Mouse (Mus musculus): ENCODE data around the gene Gprasp2. TPM values are rescaled to one million over a fixed set of nuclear protein-coding genes. Genes with fewer than 3 reads are reported as not detected.
"Not testable (repeated sequence)": the region's sequence is repeated elsewhere in the genome, so short reads cannot be mapped to it uniquely, and the experiment has no call there.

The Gprasp2 gene
- polyA plus RNA-seq (2012) = not detected in 2 replicates

- TF ChIP-seq GATA1 (IDR thresholded peaks at IDR 0.05; ENCODE audit: low read length) = not testable (repeated sequence)
Measured at GRCm38 (mm10) chrX:135838521-135839360, at the start of gene Gprasp2. Gprasp2 (plus strand) TSS chrX:135839034.

- TF ChIP-seq GATA1 (IDR thresholded peaks at IDR 0.05; ENCODE audit: low read length) = no peak
Measured at GRCm38 (mm10) chrX:135791536-135791935, 47.3 kb upstream of the Gprasp2 start.

GRCm38 (mm10) chrX:135792326-135792725 lies 46.5 kb upstream of the Gprasp2 start:
- TF ChIP-seq GATA1 (IDR thresholded peaks at IDR 0.05; ENCODE audit: low read length) = no peak

- TF ChIP-seq GATA1 (IDR thresholded peaks at IDR 0.05; ENCODE audit: low read length) = not testable (repeated sequence)
Measured at GRCm38 (mm10) chrX:135797212-135797644, 41.6 kb upstream of the Gprasp2 start, which contains the start of gene Bhlhb9. Bhlhb9 (plus strand) TSS chrX:135797594.

GRCm38 (mm10) chrX:135804149-135804548 lies 34.7 kb upstream of the Gprasp2 start:
- TF ChIP-seq GATA1 (IDR thresholded peaks at IDR 0.05; ENCODE audit: low read length) = no peak

GRCm38 (mm10) chrX:135805780-135806179 lies 33.1 kb upstream of the Gprasp2 start:
- TF ChIP-seq GATA1 (IDR thresholded peaks at IDR 0.05; ENCODE audit: low read length) = no peak

GRCm38 (mm10) chrX:135837896-135838295 lies 938 bp upstream of the Gprasp2 start:
- no peak for TF ChIP-seq GATA1 (IDR thresholded peaks at IDR 0.05; ENCODE audit: low read length)

GRCm38 (mm10) chrX:135876679-135877078 lies 37.8 kb downstream of the Gprasp2 start:
- TF ChIP-seq GATA1 (IDR thresholded peaks at IDR 0.05; ENCODE audit: low read length) = no peak

- TF ChIP-seq GATA1 (IDR thresholded peaks at IDR 0.05; ENCODE audit: low read length) = no peak
Measured at GRCm38 (mm10) chrX:135879626-135880025, 40.8 kb downstream of the Gprasp2 start.

- no peak for TF ChIP-seq GATA1 (IDR thresholded peaks at IDR 0.05; ENCODE audit: low read length)
Measured at GRCm38 (mm10) chrX:135885411-135886233, 46.8 kb downstream of the Gprasp2 start.

- no peak for TF ChIP-seq GATA1 (IDR thresholded peaks at IDR 0.05; ENCODE audit: low read length)
Measured at GRCm38 (mm10) chrX:135886234-135886585, 47.4 kb downstream of the Gprasp2 start.

Other genes starting within 250 kb of the Gprasp2 start
- not detected in 2 replicates for gene Nxf7, start 240.3 kb upstream of the Gprasp2 start, polyA plus RNA-seq (2012)
- not detected in 2 replicates for gene Prame, start 211.3 kb upstream of the Gprasp2 start, polyA plus RNA-seq (2012)
- not detected in 2 replicates for gene Tcp11x2, start 145.2 kb upstream of the Gprasp2 start, polyA plus RNA-seq (2012)
- gene Tmsb15a, start 113.8 kb upstream of the Gprasp2 start, polyA plus RNA-seq (2012) = not detected in 2 replicates
- 0.39 and 0.54 TPM in 2 replicates for gene Armcx5, start 96.3 kb upstream of the Gprasp2 start, polyA plus RNA-seq (2012)
- gene Gprasp1, start 96.3 kb upstream of the Gprasp2 start, polyA plus RNA-seq (2012) = 0.71 and 19.3 TPM in 2 replicates
- gene Bhlhb9, start 41.4 kb upstream of the Gprasp2 start, polyA plus RNA-seq (2012) = 29.3 and 55.1 TPM in 2 replicates
- 7.4 and 7.5 TPM in 2 replicates for gene Arxes2, start 154.8 kb downstream of the Gprasp2 start, polyA plus RNA-seq (2012)
- gene Arxes1, start 194.3 kb downstream of the Gprasp2 start, polyA plus RNA-seq (2012) = not detected in 2 replicates
- 0.17 TPM in 1 of 2 replicates, not detected in the other for gene Bex2, start 229.2 kb downstream of the Gprasp2 start, polyA plus RNA-seq (2012)
- not detected in 2 replicates for gene Nxf3, start 246.2 kb downstream of the Gprasp2 start, polyA plus RNA-seq (2012)